Mouse (Mus musculus): ENCODE results near the gene Klk1b24. TPM values are rescaled to one million over a fixed set of nuclear protein-coding genes. Genes with fewer than 3 reads are reported as not detected.

Gene Klk1b24
- 0.09 TPM in 1 of 2 replicates, not detected in the other for polyA plus RNA-seq (2012; rRNA removed)

GRCm38 (mm10) chr7:44187936-44188335 lies at the start of gene Klk1b24:
Gene Klk1b24 (plus strand): TSS chr7:44188236.

GRCm38 (mm10) chr7:44197891-44198290 lies 9.9 kb downstream of the Klk1b24 start, which contains the start of gene Klk1b3:
Gene Klk1b3 (plus strand): TSS chr7:44198191.

DNA sequence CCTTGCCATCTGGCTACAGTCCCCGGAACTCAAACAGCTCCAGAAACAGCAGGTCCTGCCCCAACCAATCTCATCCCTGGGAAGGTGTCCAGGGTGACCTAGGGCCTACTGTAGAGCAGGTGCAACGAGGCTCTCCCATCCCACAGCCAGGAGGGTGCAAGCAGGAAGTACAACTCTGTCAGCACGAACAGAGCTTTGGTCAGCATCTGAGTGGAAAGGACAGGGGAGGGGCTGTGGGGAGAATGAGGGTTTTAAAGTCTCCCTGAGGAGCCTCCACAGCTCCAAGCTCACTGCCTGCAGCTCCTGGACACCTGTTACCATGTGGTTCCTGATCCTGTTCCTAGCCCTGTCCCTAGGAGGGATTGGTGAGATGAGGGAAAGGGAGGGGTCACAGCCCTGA lies 19.1 kb downstream of the Klk1b24 start, which contains the start of gene Klk1b4:
TSS of gene Klk1b4 (plus strand) at position 301 of the 400 bp plus-strand sequence.

DNA sequence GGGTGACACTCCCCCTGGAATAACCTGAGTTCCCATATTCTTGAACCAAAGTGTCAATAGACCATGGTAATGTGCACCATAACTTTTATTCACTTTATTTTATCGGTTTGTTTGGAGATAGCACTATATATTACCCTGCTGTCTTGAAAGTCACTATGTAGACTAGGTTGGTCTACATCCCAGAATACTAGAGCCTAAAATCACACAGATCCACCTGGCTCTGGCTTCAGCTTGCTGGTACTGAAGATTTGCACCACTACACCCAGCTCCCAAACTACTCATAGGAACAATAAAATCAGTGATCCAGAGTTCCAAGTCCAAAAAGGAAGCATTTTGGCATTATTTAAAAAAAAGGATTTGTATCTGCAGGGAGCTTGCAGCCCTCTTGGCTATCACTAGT lies 27.6 kb downstream of the Klk1b24 start, which contains the start of gene Klk1b5:
TSS of gene Klk1b5 (plus strand) at position 301 of the 400 bp plus-strand sequence.

DNA sequence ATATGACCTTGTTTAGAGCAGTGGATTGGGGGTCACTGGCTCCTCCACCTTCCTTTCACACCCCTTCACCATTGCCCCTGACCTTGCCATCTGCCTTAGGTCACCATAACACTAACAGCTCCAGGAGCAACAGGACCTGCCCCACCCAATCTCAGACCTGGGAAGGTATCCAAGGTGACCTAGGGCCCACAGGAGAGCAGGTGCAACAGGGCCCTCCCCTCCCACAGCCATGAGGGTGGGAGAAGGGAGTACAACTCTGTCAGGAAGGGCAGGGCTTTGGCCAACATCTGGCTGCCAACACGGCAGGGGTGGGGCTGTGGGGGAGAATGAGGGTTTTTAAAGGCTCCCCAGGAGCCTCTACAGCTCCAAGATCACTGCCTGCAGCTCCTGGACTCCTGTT lies 37.0 kb downstream of the Klk1b24 start, which contains the start of gene Klk1:
TSS of gene Klk1 (plus strand) at position 285 of the 400 bp plus-strand sequence.

GRCm38 (mm10) chr7:44235909-44236308 lies 47.9 kb downstream of the Klk1b24 start, which contains the start of gene Gm36864:
Gene Gm36864 (plus strand): TSS chr7:44236177.

Other genes with a start within 250 kb of the Klk1b24 start
- not detected in 2 replicates for gene Klk1b8, start 237.6 kb upstream of the Klk1b24 start, polyA plus RNA-seq (2012; rRNA removed)
- not detected in 2 replicates for gene Klk1b1, start 221.5 kb upstream of the Klk1b24 start, polyA plus RNA-seq (2012; rRNA removed)
- gene Klk1b9, start 212.2 kb upstream of the Klk1b24 start, polyA plus RNA-seq (2012; rRNA removed) = not detected in 2 replicates
- not detected in 2 replicates for gene Klk1b11, start 192.4 kb upstream of the Klk1b24 start, polyA plus RNA-seq (2012; rRNA removed)
- gene Klk1b26, start 176.1 kb upstream of the Klk1b24 start, polyA plus RNA-seq (2012; rRNA removed) = 0.06 TPM in 1 of 2 replicates, not detected in the other
- not detected in 2 replicates for gene Klk1b27, start 135.9 kb upstream of the Klk1b24 start, polyA plus RNA-seq (2012; rRNA removed)
- gene Klk1b21, start 85.9 kb upstream of the Klk1b24 start, polyA plus RNA-seq (2012; rRNA removed) = not detected in 2 replicates
- gene Klk1b22, start 75.6 kb upstream of the Klk1b24 start, polyA plus RNA-seq (2012; rRNA removed) = not detected in 2 replicates
- gene Klk1b16, start 51.5 kb upstream of the Klk1b24 start, polyA plus RNA-seq (2012; rRNA removed) = not detected in 2 replicates
- gene Klk1b3, start 10.0 kb downstream of the Klk1b24 start, polyA plus RNA-seq (2012; rRNA removed) = not detected in 2 replicates
- gene Klk1b4, start 19.2 kb downstream of the Klk1b24 start, polyA plus RNA-seq (2012; rRNA removed) = not detected in 2 replicates
- gene Klk1b5, start 27.7 kb downstream of the Klk1b24 start, polyA plus RNA-seq (2012; rRNA removed) = not detected in 2 replicates
- not detected in 2 replicates for gene Klk1, start 37.1 kb downstream of the Klk1b24 start, polyA plus RNA-seq (2012; rRNA removed)
- gene Gm36864, start 47.9 kb downstream of the Klk1b24 start, polyA plus RNA-seq (2012; rRNA removed) = not detected in 2 replicates
- gene 1700028J19Rik, start 58.5 kb downstream of the Klk1b24 start, polyA plus RNA-seq (2012; rRNA removed) = 1.4 and 1.6 TPM in 2 replicates
- gene 2410002F23Rik, start 58.5 kb downstream of the Klk1b24 start, polyA plus RNA-seq (2012; rRNA removed) = 290 and 299 TPM in 2 replicates
- 0.05 TPM in 1 of 2 replicates, not detected in the other for gene Acp4, start 69.1 kb downstream of the Klk1b24 start, polyA plus RNA-seq (2012; rRNA removed)
- 0.51 TPM in 1 of 2 replicates, not detected in the other for gene Gm15517, start 73.2 kb downstream of the Klk1b24 start, polyA plus RNA-seq (2012; rRNA removed)
- gene Clec11a, start 118.7 kb downstream of the Klk1b24 start, polyA plus RNA-seq (2012; rRNA removed) = 4.6 and 6.3 TPM in 2 replicates
- gene Shank1, start 122.0 kb downstream of the Klk1b24 start, polyA plus RNA-seq (2012; rRNA removed) = 23.6 and 34.2 TPM in 2 replicates
- 26.1 and 27.0 TPM in 2 replicates for gene Syt3, start 195.9 kb downstream of the Klk1b24 start, polyA plus RNA-seq (2012; rRNA removed)
- 3.3 and 4.9 TPM in 2 replicates for gene 1700008O03Rik, start 197.6 kb downstream of the Klk1b24 start, polyA plus RNA-seq (2012; rRNA removed)
- 193 and 226 TPM in 2 replicates for gene Lrrc4b, start 240.8 kb downstream of the Klk1b24 start, polyA plus RNA-seq (2012; rRNA removed)